In genomic region chr5:107087291-107087690, GRCm38 (mm10) we compare ENCODE assay signal across 10 mouse cellular contexts.
DNase-seq lines count a peak whose midpoint lies in the region; ATAC-seq and TF ChIP-seq lines count a peak whose summit lies in the region.
"Had no signal": no experiment of that assay in that cellular context is flagged by ENCODE, and none has a peak within 500 bp of the region (broad histone marks: within the 10 kb centered on the region; RNA-seq: fewer than 3 reads in every experiment).

No protein-coding gene starts in this region.

- H3K9ac ChIP-seq in embryonic facial prominence, embryonic 13.5 days, result no peak overlapping the region
- H3K9ac ChIP-seq in heart, postnatal 0 days (replicated peaks; ENCODE audit: low read depth, low read length), result no peak overlapping the region
- H3K9ac ChIP-seq in limb, embryonic 14.5 days (ENCODE audit: low read depth, low read length, severe bottlenecking), result no peak overlapping the region
- H3K9ac ChIP-seq: hindbrain, embryonic 15.5 days had no signal

- no peak for TF ChIP-seq EP300 in heart, postnatal 0 days (IDR thresholded peaks at IDR 0.05; ENCODE audit: low read depth)

- peak; percentile 27 for DNase-seq in 416B (ENCODE audit: low read depth)
- DNase-seq in heart, postnatal 0 days (ENCODE audit: low spot score), result peak; percentile 68
- DNase-seq in limb, embryonic 14.5 days (ENCODE audit: low spot score), result no peak
- peak; percentile 78 for DNase-seq in testis, postnatal 14 days (ENCODE audit: low spot score)
- no peak for DNase-seq in c-Kit-positive CD71-positive TER-119-positive erythroid progenitor cells, embryonic 14.5 days (ENCODE audit: low spot score)
- DNase-seq in embryo, embryonic 10 days (ENCODE audit: low spot score), result no peak

- no peak overlapping the region for H3K4me2 ChIP-seq in embryonic facial prominence, embryonic 13.5 days
- no peak overlapping the region for H3K4me2 ChIP-seq in heart, postnatal 0 days (ENCODE audit: low read depth, low read length)
- no peak overlapping the region for H3K4me2 ChIP-seq in limb, embryonic 14.5 days (replicated peaks; ENCODE audit: low read depth, low read length, severe bottlenecking)

- no peak for TF ChIP-seq POLR2A in limb, embryonic 14.5 days (IDR thresholded peaks at IDR 0.05; ENCODE audit: borderline replicate concordance, extremely low read depth, insufficient read depth, insufficient read length)

- no peak for TF ChIP-seq CTCF in heart, postnatal 0 days (IDR thresholded peaks at IDR 0.05; ENCODE audit: low read depth)

- H3K27me3 ChIP-seq in embryonic facial prominence, embryonic 13.5 days, result peaks cover 6% of the 10 kb centered on the region; the same call in 1 of the 2 replicates
- no peaks in the 10 kb centered on the region for H3K27me3 ChIP-seq in heart, postnatal 0 days (ENCODE audit: control insufficient read depth, insufficient read depth, low read length)
- H3K27me3 ChIP-seq in limb, embryonic 14.5 days (ENCODE audit: control insufficient read depth, insufficient read depth, low read length), result 0 out of 2 replicates have a peak, but pooled peaks cover 15% of the 10 kb centered on the region
- H3K27me3 ChIP-seq: hindbrain, embryonic 15.5 days had no signal

- no peaks in the 10 kb centered on the region for H3K36me3 ChIP-seq in embryonic facial prominence, embryonic 13.5 days
- no peaks in the 10 kb centered on the region for H3K36me3 ChIP-seq in heart, postnatal 0 days (replicated peaks; ENCODE audit: control insufficient read depth, insufficient read depth, low read length)
- H3K36me3 ChIP-seq in limb, embryonic 14.5 days (ENCODE audit: control insufficient read depth, insufficient read depth, low read length), result no peaks in the 10 kb centered on the region
- H3K36me3 ChIP-seq: G1E; hindbrain, embryonic 15.5 days had no signal

- H3K27ac ChIP-seq in embryonic facial prominence, embryonic 13.5 days, result peak overlapping the region; percentile 82
- H3K27ac ChIP-seq in heart, postnatal 0 days (ENCODE audit: low read depth), result peak overlapping the region; percentile 84
- H3K27ac ChIP-seq in limb, embryonic 14.5 days (replicated peaks; ENCODE audit: low read depth, low read length), result no peak overlapping the region

- H3K4me3 ChIP-seq in embryonic facial prominence, embryonic 13.5 days, result no peak overlapping the region
- no peak overlapping the region for H3K4me3 ChIP-seq in heart, postnatal 0 days (ENCODE audit: low read depth, low read length)
- H3K4me3 ChIP-seq in limb, embryonic 14.5 days (replicated peaks; ENCODE audit: low read length), result no peak overlapping the region
- H3K4me3 ChIP-seq: hindbrain, embryonic 15.5 days had no signal

- no peaks in the 10 kb centered on the region for H3K9me3 ChIP-seq in embryonic facial prominence, embryonic 13.5 days
- no peaks in the 10 kb centered on the region for H3K9me3 ChIP-seq in heart, postnatal 0 days (replicated peaks; ENCODE audit: control insufficient read depth, low read length)
- H3K9me3 ChIP-seq in limb, embryonic 14.5 days (ENCODE audit: control insufficient read depth, low read length), result no peaks in the 10 kb centered on the region
- H3K9me3 ChIP-seq: G1E; hindbrain, embryonic 15.5 days had no signal

- peaks cover 35% of the 10 kb centered on the region for H3K4me1 ChIP-seq in embryonic facial prominence, embryonic 13.5 days
- H3K4me1 ChIP-seq in heart, postnatal 0 days (ENCODE audit: control insufficient read depth, insufficient read depth), result peaks cover 36% of the 10 kb centered on the region
- H3K4me1 ChIP-seq in limb, embryonic 14.5 days (ENCODE audit: control insufficient read depth, insufficient read depth, low read length), result peaks cover 36% of the 10 kb centered on the region

- no peak for ATAC-seq in embryonic facial prominence, embryonic 13.5 days (ENCODE audit: insufficient number of reproducible peaks, insufficient read depth, low FRiP score, low TSS enrichment, low read depth)
- peak; percentile 58 for ATAC-seq in heart, postnatal 0 days (ENCODE audit: insufficient read depth, low read depth)
- peak; percentile 34; the same call in 1 of the 2 replicates for ATAC-seq in limb, embryonic 14.5 days (ENCODE audit: low FRiP score, low read depth)
- no peak for ATAC-seq in CD4-positive, CD25-positive, alpha-beta regulatory T cell, adult 4 months

- WGBS in embryonic facial prominence, embryonic 13.5 days, result 49% methylated on average over 2 of the region's 2 CpGs
- WGBS in heart, postnatal 0 days, result 16% methylated on average over 2 of the region's 2 CpGs
- WGBS in limb, embryonic 14.5 days, result 35% methylated on average over 2 of the region's 2 CpGs

Comparison
In these comparisons a context has a peak if more than half of its experiments do, and no peak if none do; other contexts are left out.
1. DNase-seq: peak in 416B (single experiment), heart, postnatal 0 days (single experiment) and testis, postnatal 14 days (single experiment); none in limb, embryonic 14.5 days (single experiment), c-Kit-positive CD71-positive TER-119-positive erythroid progenitor cells, embryonic 14.5 days (single experiment) and embryo, embryonic 10 days (single experiment).
2. ATAC-seq: peak in heart, postnatal 0 days (single experiment) and limb, embryonic 14.5 days (single experiment); none in embryonic facial prominence, embryonic 13.5 days (single experiment) and CD4-positive, CD25-positive, alpha-beta regulatory T cell, adult 4 months (single experiment).